Comparison of ENCODE assay signal across 12 mouse cellular contexts in the genomic region with DNA sequence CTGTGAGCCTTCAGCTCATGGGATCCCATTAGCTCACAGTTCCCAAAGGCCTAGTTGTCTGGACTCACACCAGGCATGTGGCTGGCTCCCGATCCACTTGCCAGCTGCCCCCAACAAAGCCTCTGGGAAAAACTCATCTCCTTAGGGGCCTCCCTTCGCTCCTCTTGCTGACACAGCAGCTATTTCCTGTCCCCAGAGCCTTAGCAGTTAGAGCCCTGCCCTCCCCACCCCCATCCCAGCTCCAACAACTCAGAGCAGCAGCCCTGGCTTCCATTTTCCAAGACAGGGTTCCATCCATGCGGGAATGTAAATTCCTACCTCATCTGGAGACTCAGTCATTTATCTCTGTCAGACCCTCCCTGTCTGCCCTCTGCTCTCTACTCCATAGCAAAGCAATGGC. TPM values are rescaled to one million over a fixed set of nuclear protein-coding genes. Genes with fewer than 3 reads are reported as not detected.
DNase-seq lines count a peak whose midpoint lies in the region; ATAC-seq and TF ChIP-seq lines count a peak whose summit lies in the region.
"Had no signal": no experiment of that assay in that cellular context is flagged by ENCODE, and none has a peak within 500 bp of the region (broad histone marks: within the 10 kb centered on the region; RNA-seq: fewer than 3 reads in every experiment).

No protein-coding gene starts in this region.

- WGBS in hindbrain, embryonic 11.5 days = 32% methylated on average over 3 of the region's 3 CpGs
- 29% methylated on average over 3 of the region's 3 CpGs for WGBS in hindbrain, postnatal 0 days
- 69% methylated on average over 3 of the region's 3 CpGs for WGBS in forebrain, embryonic 10.5 days

- no peaks in the 10 kb centered on the region for H3K27me3 ChIP-seq in hindbrain, embryonic 11.5 days (ENCODE audit: control insufficient read depth, insufficient read depth, low read length)
- no peaks in the 10 kb centered on the region for H3K27me3 ChIP-seq in hindbrain, postnatal 0 days (ENCODE audit: insufficient read depth, low read length)
- no peaks in the 10 kb centered on the region for H3K27me3 ChIP-seq in megakaryocyte, embryonic 14.5 days (replicated peaks)
- no peaks in the 10 kb centered on the region for H3K27me3 ChIP-seq in forebrain, embryonic 10.5 days (ENCODE audit: poor library complexity, severe bottlenecking)
- H3K27me3 ChIP-seq: heart, embryonic 12.5 days; liver, embryonic 13.5 days had no signal

- peak; percentile 27 for DNase-seq in hindbrain, embryonic 11.5 days (ENCODE audit: low spot score)
- no peak for DNase-seq in hindbrain, postnatal 0 days (ENCODE audit: low spot score)
- peak; percentile 65 for DNase-seq in kidney, postnatal 14 days
- no peak for DNase-seq in forebrain, embryonic 10.5 days (ENCODE audit: extremely low spot score, low spot score)
- no peak for DNase-seq in urinary bladder, adult 2 months (ENCODE audit: low spot score)
- DNase-seq: liver, embryonic 13.5 days; spleen, adult 18-20 months had no signal

- H3K4me1 ChIP-seq in hindbrain, embryonic 11.5 days (replicated peaks; ENCODE audit: control insufficient read depth, insufficient read depth, low read length) = no peaks in the 10 kb centered on the region
- H3K4me1 ChIP-seq in hindbrain, postnatal 0 days (ENCODE audit: insufficient read depth, low read length) = no peaks in the 10 kb centered on the region; the same call in none of the 2 replicates
- H3K4me1 ChIP-seq in megakaryocyte, embryonic 14.5 days = peaks cover 94% of the 10 kb centered on the region
- H3K4me1 ChIP-seq in forebrain, embryonic 10.5 days = peaks cover 14% of the 10 kb centered on the region; the same call in 1 of the 2 replicates

- TF ChIP-seq CTCF in hindbrain, postnatal 0 days (IDR thresholded peaks at IDR 0.05; ENCODE audit: low read depth) = no peak

- H3K9me3 ChIP-seq in hindbrain, embryonic 11.5 days (ENCODE audit: control insufficient read depth, low read length) = no peaks in the 10 kb centered on the region
- no peaks in the 10 kb centered on the region for H3K9me3 ChIP-seq in hindbrain, postnatal 0 days (ENCODE audit: low read length)
- H3K9me3 ChIP-seq in megakaryocyte, embryonic 14.5 days = no peaks in the 10 kb centered on the region
- no peaks in the 10 kb centered on the region for H3K9me3 ChIP-seq in forebrain, embryonic 10.5 days
- H3K9me3 ChIP-seq: heart, embryonic 12.5 days; liver, embryonic 13.5 days had no signal

- H3K36me3 ChIP-seq in hindbrain, embryonic 11.5 days (ENCODE audit: control insufficient read depth, insufficient read depth, low read length) = no peaks in the 10 kb centered on the region
- H3K36me3 ChIP-seq in hindbrain, postnatal 0 days (ENCODE audit: insufficient read depth, low read length) = no peaks in the 10 kb centered on the region
- peaks cover 85% of the 10 kb centered on the region for H3K36me3 ChIP-seq in megakaryocyte, embryonic 14.5 days (replicated peaks; ENCODE audit: low read length)
- no peaks in the 10 kb centered on the region for H3K36me3 ChIP-seq in forebrain, embryonic 10.5 days (replicated peaks)
- H3K36me3 ChIP-seq: heart, embryonic 12.5 days; liver, embryonic 13.5 days had no signal

- no peak for ATAC-seq in hindbrain, embryonic 11.5 days (ENCODE audit: low FRiP score)
- ATAC-seq in hindbrain, postnatal 0 days = no peak
- no peak for ATAC-seq in megakaryocyte, adult 5-6 weeks (ENCODE audit: poor library complexity, severe bottlenecking)

- H3K27ac ChIP-seq in hindbrain, embryonic 11.5 days (ENCODE audit: low read depth, low read length) = peak overlapping the region; percentile 39; the same call in 1 of the 2 replicates
- no peak overlapping the region for H3K27ac ChIP-seq in hindbrain, postnatal 0 days
- H3K27ac ChIP-seq in forebrain, embryonic 10.5 days = no peak overlapping the region
- H3K27ac ChIP-seq: left cerebral cortex, adult 2 months; liver, embryonic 13.5 days had no signal

- no peak overlapping the region for H3K9ac ChIP-seq in hindbrain, embryonic 11.5 days (ENCODE audit: low read depth, low read length)
- no peak overlapping the region for H3K9ac ChIP-seq in hindbrain, postnatal 0 days (replicated peaks; ENCODE audit: low read length)
- H3K9ac ChIP-seq: heart, embryonic 12.5 days; liver, embryonic 13.5 days had no signal

- no peak overlapping the region for H3K4me2 ChIP-seq in hindbrain, embryonic 11.5 days (replicated peaks; ENCODE audit: low read depth, low read length)
- H3K4me2 ChIP-seq in hindbrain, postnatal 0 days (ENCODE audit: low read depth, low read length) = no peak overlapping the region
- H3K4me2 ChIP-seq: heart, embryonic 12.5 days; liver, embryonic 13.5 days; midbrain, embryonic 11.5 days had no signal

- no peak overlapping the region for H3K4me3 ChIP-seq in hindbrain, embryonic 11.5 days (ENCODE audit: low read depth, low read length)
- H3K4me3 ChIP-seq in hindbrain, postnatal 0 days (ENCODE audit: low read length) = no peak overlapping the region
- H3K4me3 ChIP-seq in megakaryocyte, embryonic 14.5 days (replicated peaks) = peak overlapping the region; percentile 40
- no peak overlapping the region for H3K4me3 ChIP-seq in forebrain, embryonic 10.5 days
- H3K4me3 ChIP-seq: heart, embryonic 12.5 days; left cerebral cortex, adult 2 months; liver, embryonic 13.5 days had no signal

RNA-seq across cellular contexts. Expression of gene Ripor3, which starts 26.6 kb away (rescaled TPM):
- 0.49 and 0.69 TPM in 2 replicates for polyA plus RNA-seq in hindbrain, embryonic 11.5 days (2014; fragmentation: Nextera tagmentation; extraction: Ambion mirVana)
- total RNA-seq in hindbrain, postnatal 0 days (2014; rRNA removed) = 0.25 and 1.0 TPM in 2 replicates
- 0.45 TPM in 2 replicates for polyA plus RNA-seq in hindbrain, postnatal 0 days (2015; fragmentation: Nextera tagmentation; extraction: Ambion mirVana)
- polyA plus RNA-seq in megakaryocyte, embryonic 14.5 days (2012; ENCODE audit: insufficient read depth, low replicate concordance) = 123 and 438 TPM in 2 replicates
- total RNA-seq in megakaryocyte, adult 5-6 weeks (2015) = 0.20 TPM in 1 of 2 replicates, not detected in the other
- total RNA-seq in megakaryocyte, adult 5-6 weeks (2017) = not detected in 2 replicates
- 0.59 and 0.93 TPM in 2 replicates for polyA plus RNA-seq in forebrain, embryonic 10.5 days (2016; fragmentation: Nextera tagmentation; extraction: Ambion mirVana)
- 8.4 and 10.6 TPM in 2 replicates for polyA plus RNA-seq in urinary bladder, adult 2 months (2012; rRNA removed)

RNA-seq across cellular contexts. Expression of gene Pard6b, which starts 43.7 kb away (rescaled TPM):
- 7.1 and 7.5 TPM in 2 replicates for polyA plus RNA-seq in hindbrain, embryonic 11.5 days (2014; fragmentation: Nextera tagmentation; extraction: Ambion mirVana)
- 5.1 and 7.7 TPM in 2 replicates for total RNA-seq in hindbrain, postnatal 0 days (2014; rRNA removed)
- polyA plus RNA-seq in hindbrain, postnatal 0 days (2015; fragmentation: Nextera tagmentation; extraction: Ambion mirVana) = 3.7 and 4.5 TPM in 2 replicates
- polyA plus RNA-seq in megakaryocyte, embryonic 14.5 days (2012; ENCODE audit: insufficient read depth, low replicate concordance) = 1.4 and 1.8 TPM in 2 replicates
- 0.30 TPM in 1 of 2 replicates, not detected in the other for total RNA-seq in megakaryocyte, adult 5-6 weeks (2015)
- 0.26 TPM in 1 of 2 replicates, not detected in the other for total RNA-seq in megakaryocyte, adult 5-6 weeks (2017)
- polyA plus RNA-seq in forebrain, embryonic 10.5 days (2016; fragmentation: Nextera tagmentation; extraction: Ambion mirVana) = 9.3 and 10.4 TPM in 2 replicates
- 6.3 and 8.3 TPM in 2 replicates for polyA plus RNA-seq in urinary bladder, adult 2 months (2012; rRNA removed)

Comparison
In these comparisons a context has a peak if more than half of its experiments do, and no peak if none do; other contexts are left out.
1. DNase-seq: peak in hindbrain, embryonic 11.5 days (single experiment) and kidney, postnatal 14 days (single experiment); none in hindbrain, postnatal 0 days (single experiment), forebrain, embryonic 10.5 days (single experiment) and urinary bladder, adult 2 months (single experiment).
2. RNA of gene Ripor3, which starts 26.6 kb away (polyA plus RNA-seq): 123 to 438 TPM in megakaryocyte, embryonic 14.5 days; 8.4 to 10.6 TPM in urinary bladder, adult 2 months, 0.59 to 0.93 TPM in forebrain, embryonic 10.5 days, 0.49 to 0.69 TPM in hindbrain, embryonic 11.5 days and 0.45 TPM in hindbrain, postnatal 0 days; every median in the first group is over 10 times any median in the second.